Mouse (Mus musculus) forebrain, embryonic 11.5 days (tissue): ENCODE measurements around the gene Zzz3. TPM values are rescaled to one million over a fixed set of nuclear protein-coding genes. Genes with fewer than 3 reads are reported as not detected.

Source experiments
- ATAC-seq: fragments of 200-750 bp; cut with Nextera tagmentation; replicated peaks from 2 replicates; pipeline ENCODE4 v1.8.0; 2017; ENCODE audit warnings: moderate TSS enrichment; ENCODE audit not compliant: low FRiP score
- DNase-seq: peaks from one replicate; pipeline ENCODE4 v3.0.0-alpha.2; 2017; ENCODE audit warnings: low spot score
- H3K27ac ChIP-seq: fragments of 300-500 bp; sonication (generic); 2 replicates; pipeline ENCODE4 v1.5.1; 2014; ENCODE audit warnings: low read depth, low read length
- H3K27me3 ChIP-seq: fragments of 300-500 bp; sonication (generic); 2 replicates; pipeline ENCODE4 v1.6.1; 2014; ENCODE audit warnings: mild to moderate bottlenecking, low read length, mixed read lengths; ENCODE audit not compliant: control insufficient read depth, insufficient read depth
- H3K36me3 ChIP-seq: fragments of 300-500 bp; sonication (generic); 2 replicates; pipeline ENCODE4 v1.6.1; 2014; ENCODE audit warnings: mild to moderate bottlenecking, low read length, moderate library complexity, mixed read lengths; ENCODE audit not compliant: control insufficient read depth, insufficient read depth
- H3K4me1 ChIP-seq: fragments of 300-500 bp; sonication (generic); replicated peaks from 2 replicates; pipeline ENCODE4 v1.6.1; 2014; ENCODE audit warnings: low read length, mixed read lengths; ENCODE audit not compliant: control insufficient read depth, insufficient read depth
- H3K4me2 ChIP-seq: fragments of 300-500 bp; sonication (generic); 2 replicates; pipeline ENCODE4 v1.6.1; 2014; ENCODE audit warnings: low read depth, mild to moderate bottlenecking, low read length, moderate library complexity, mixed read lengths; ENCODE audit not compliant: severe bottlenecking
- H3K4me3 ChIP-seq: fragments of 300-500 bp; sonication (generic); 2 replicates; pipeline ENCODE4 v1.5.1; 2014; ENCODE audit warnings: low read depth, low read length
- H3K9ac ChIP-seq: fragments of 300-500 bp; sonication (generic); 2 replicates; pipeline ENCODE4 v1.6.1; 2014; ENCODE audit warnings: low read length
- H3K9me3 ChIP-seq: fragments of 300-500 bp; sonication (generic); 2 replicates; pipeline ENCODE4 v1.6.1; 2016; ENCODE audit warnings: low read length, mixed read lengths; ENCODE audit not compliant: control insufficient read depth
- WGBS: fragments of 180-500 bp; shearing (Covaris S2); extraction: QIAGEN DNeasy Blood & Tissue Kit; methylation state at CpG from one replicate; pipeline ENCODE4 v1.1.7; 2014; 5-methylcytosine and 5-hydroxymethylcytosine counted together
- polyA plus RNA-seq: library from polyadenylated mRNA; unstranded; fragments of >200 nt; fragmentation: Nextera tagmentation; extraction: Ambion mirVana; gene quantifications from 2 replicates; pipeline ENCODE4 v1.2.1, GENCODE M21; 2014

Zzz3 gene
- polyA plus RNA-seq, 1 experiment from 2014 or later: 61.4 TPM

- Histone ChIP-seq H3K9me3 (no peaks in the 10 kb centered on the region), H3K27me3 (no peaks in the 10 kb centered on the region), H3K4me3 (no peak overlapping the region), H3K4me2 (no peak overlapping the region), H3K4me1 (no peaks in the 10 kb centered on the region), H3K36me3 (no peaks in the 10 kb centered on the region), H3K9ac (no peak overlapping the region), H3K27ac (no peak overlapping the region)
- WGBS: 91% methylated on average over 7 of the region's 7 CpGs
- DNase-seq: no peak
- ATAC-seq: no peak
Measured at GRCm38 (mm10) chr3:152405420-152405819, 10.1 kb downstream of the Zzz3 start.

- no peaks in the 10 kb centered on the region for H3K27me3 ChIP-seq
- no peaks in the 10 kb centered on the region for H3K9me3 ChIP-seq
- no peaks in the 10 kb centered on the region for H3K4me1 ChIP-seq
- no peak for DNase-seq
- H3K4me3 ChIP-seq: no peak overlapping the region
- H3K36me3 ChIP-seq: no peaks in the 10 kb centered on the region
- no peak overlapping the region for H3K9ac ChIP-seq
- no peak for ATAC-seq
- WGBS: 92% methylated on average over 4 of the region's 4 CpGs
- no peak overlapping the region for H3K4me2 ChIP-seq
- no peak overlapping the region for H3K27ac ChIP-seq
Measured at GRCm38 (mm10) chr3:152405978-152406640, 10.8 kb downstream of the Zzz3 start.

GRCm38 (mm10) chr3:152410980-152411551 lies 15.8 kb downstream of the Zzz3 start:
- Histone ChIP-seq H3K9me3 (no peaks in the 10 kb centered on the region), H3K4me3 (no peak overlapping the region), H3K4me2 (no peak overlapping the region), H3K9ac (no peak overlapping the region), H3K27ac (no peak overlapping the region), H3K27me3 (no peaks in the 10 kb centered on the region), H3K4me1 (no peaks in the 10 kb centered on the region), H3K36me3 (no peaks in the 10 kb centered on the region)
- DNase-seq (no peak), ATAC-seq (no peak)
- 92% methylated on average over 7 of the region's 7 CpGs for WGBS

- Histone ChIP-seq H3K27me3 (no peaks in the 10 kb centered on the region), H3K36me3 (no peaks in the 10 kb centered on the region), H3K9me3 (no peaks in the 10 kb centered on the region), H3K4me1 (no peaks in the 10 kb centered on the region), H3K4me2 (no peak overlapping the region), H3K4me3 (no peak overlapping the region), H3K27ac (no peak overlapping the region), H3K9ac (no peak overlapping the region)
- WGBS: 89% methylated on average over 4 of the region's 4 CpGs
- ATAC-seq (no peak), DNase-seq (no peak)
Measured at GRCm38 (mm10) chr3:152412362-152412761, 17.1 kb downstream of the Zzz3 start.

- H3K4me2 ChIP-seq: no peak overlapping the region
- H3K4me3 ChIP-seq: no peak overlapping the region
- 93% methylated on average over 8 of the region's 8 CpGs for WGBS
- H3K27me3 ChIP-seq: no peaks in the 10 kb centered on the region
- no peak overlapping the region for H3K27ac ChIP-seq
- ATAC-seq: no peak
- no peaks in the 10 kb centered on the region for H3K4me1 ChIP-seq
- no peak for DNase-seq
- no peaks in the 10 kb centered on the region for H3K9me3 ChIP-seq
- H3K9ac ChIP-seq: no peak overlapping the region
- H3K36me3 ChIP-seq: peaks cover 4% of the 10 kb centered on the region; the same call in 1 of the 2 replicates
Measured at GRCm38 (mm10) chr3:152428925-152429324, 33.7 kb downstream of the Zzz3 start.

- WGBS: 95% methylated on average over 7 of the region's 7 CpGs
- Histone ChIP-seq H3K9me3 (no peaks in the 10 kb centered on the region), H3K36me3 (peaks cover 4% of the 10 kb centered on the region; the same call in 1 of the 2 replicates), H3K4me2 (no peak overlapping the region), H3K27ac (no peak overlapping the region), H3K4me1 (no peaks in the 10 kb centered on the region), H3K9ac (no peak overlapping the region), H3K4me3 (no peak overlapping the region), H3K27me3 (no peaks in the 10 kb centered on the region)
- ATAC-seq (no peak), DNase-seq (no peak)
Measured at GRCm38 (mm10) chr3:152432677-152433076, 37.4 kb downstream of the Zzz3 start.

GRCm38 (mm10) chr3:152435590-152435989 lies 40.3 kb downstream of the Zzz3 start:
- Histone ChIP-seq H3K27me3 (no peaks in the 10 kb centered on the region), H3K4me2 (no peak overlapping the region), H3K4me1 (no peaks in the 10 kb centered on the region), H3K9ac (no peak overlapping the region), H3K36me3 (no peaks in the 10 kb centered on the region), H3K9me3 (no peaks in the 10 kb centered on the region), H3K27ac (no peak overlapping the region), H3K4me3 (no peak overlapping the region)
- DNase-seq (no peak), ATAC-seq (no peak)

- WGBS: 96% methylated on average over 7 of the region's 7 CpGs
- DNase-seq: no peak
- H3K4me3 ChIP-seq: no peak overlapping the region
Measured at GRCm38 (mm10) chr3:152438068-152438467, 42.8 kb downstream of the Zzz3 start.

GRCm38 (mm10) chr3:152442795-152443194 lies 47.5 kb downstream of the Zzz3 start:
- DNase-seq: no peak
- Histone ChIP-seq H3K9ac (no peak overlapping the region), H3K4me3 (no peak overlapping the region), H3K36me3 (no peaks in the 10 kb centered on the region), H3K9me3 (no peaks in the 10 kb centered on the region), H3K27me3 (no peaks in the 10 kb centered on the region), H3K27ac (no peak overlapping the region), H3K4me2 (no peak overlapping the region), H3K4me1 (no peaks in the 10 kb centered on the region)
- no peak for ATAC-seq
- 94% methylated on average over 4 of the region's 4 CpGs for WGBS

More at GRCm38 (mm10) chr3:152438068-152438467, 42.8 kb downstream of the Zzz3 start:
- Histone ChIP-seq H3K4me1 (no peaks in the 10 kb centered on the region), H3K27me3 (no peaks in the 10 kb centered on the region), H3K36me3 (no peaks in the 10 kb centered on the region), H3K9me3 (no peaks in the 10 kb centered on the region), H3K27ac (no peak overlapping the region), H3K9ac (no peak overlapping the region), H3K4me2 (no peak overlapping the region)
- no peak for ATAC-seq
